Mouse (Mus musculus) cerebellum, adult 8-10 months (tissue): ENCODE measurements around the gene Syngr3.
"Not testable (repeated sequence)": the region's sequence is repeated elsewhere in the genome, so short reads cannot be mapped to it uniquely, and the experiment has no call there.

Experiments
- DNase-seq: peaks from one replicate; pipeline ENCODE4 v3.0.0; 2022

The Syngr3 gene

GRCm38 (mm10) chr17:24689251-24690081, at the start of gene Syngr3:
Gene Syngr3 (minus strand): TSS chr17:24689955.
- DNase-seq: peak; percentile 60

GRCm38 (mm10) chr17:24738238-24738637, 48.5 kb upstream of the Syngr3 start:
- DNase-seq: no peak

GRCm38 (mm10) chr17:24737135-24737810, 47.5 kb upstream of the Syngr3 start:
- no peak for DNase-seq

GRCm38 (mm10) chr17:24736330-24737051, 46.7 kb upstream of the Syngr3 start, which contains the start of gene Msrb1:
Gene Msrb1 (plus strand): TSS chr17:24736642.
- peak; percentile 88 for DNase-seq

- DNase-seq: no peak
Measured at GRCm38 (mm10) chr17:24735446-24735845, 45.7 kb upstream of the Syngr3 start.

- no peak for DNase-seq
Measured at GRCm38 (mm10) chr17:24734513-24734912, 44.8 kb upstream of the Syngr3 start.

- no peak for DNase-seq
Measured at GRCm38 (mm10) chr17:24733434-24734050, 43.8 kb upstream of the Syngr3 start.

GRCm38 (mm10) chr17:24732233-24732935, 42.6 kb upstream of the Syngr3 start:
- DNase-seq: no peak

GRCm38 (mm10) chr17:24730787-24731186, 41.0 kb upstream of the Syngr3 start:
- DNase-seq: no peak

- DNase-seq: no peak
Measured at GRCm38 (mm10) chr17:24729067-24729466, 39.3 kb upstream of the Syngr3 start.

- no peak for DNase-seq
Measured at GRCm38 (mm10) chr17:24728184-24728583, 38.4 kb upstream of the Syngr3 start.

GRCm38 (mm10) chr17:24727618-24728017, 37.9 kb upstream of the Syngr3 start, which contains the start of gene Rpl3l:
Gene Rpl3l (plus strand): TSS chr17:24727820.
- DNase-seq: no peak

GRCm38 (mm10) chr17:24725637-24726390, 36.1 kb upstream of the Syngr3 start:
- no peak for DNase-seq

- peak; percentile 98 for DNase-seq
Measured at GRCm38 (mm10) chr17:24724184-24724583, 34.4 kb upstream of the Syngr3 start, which contains the start of gene Ndufb10. Gene Ndufb10 (minus strand): TSS chr17:24724478.

GRCm38 (mm10) chr17:24723881-24724180, 34.1 kb upstream of the Syngr3 start:
- no peak for DNase-seq

GRCm38 (mm10) chr17:24723122-24723880, 33.5 kb upstream of the Syngr3 start:
- no peak for DNase-seq

- no peak for DNase-seq
Measured at GRCm38 (mm10) chr17:24722220-24722924, 32.6 kb upstream of the Syngr3 start.

GRCm38 (mm10) chr17:24721383-24721955, 31.7 kb upstream of the Syngr3 start:
- not testable (repeated sequence) for DNase-seq

- DNase-seq: not testable (repeated sequence)
Measured at GRCm38 (mm10) chr17:24720616-24721015, 30.9 kb upstream of the Syngr3 start.
